Mouse (Mus musculus): ENCODE measurements around the gene Olfr223.
"Not testable (repeated sequence)": the region's sequence is repeated elsewhere in the genome, so short reads cannot be mapped to it uniquely, and the experiment has no call there.

GRCm38 (mm10) chr11:59616986-59617385, 23.9 kb upstream of the Olfr223 start:
- TF ChIP-seq POLR2A (IDR thresholded peaks at IDR 0.05; ENCODE audit: extremely low read depth, insufficient read depth, low read length); CTCF (IDR thresholded peaks at IDR 0.05; ENCODE audit: low read depth, low read length): not testable (repeated sequence)
